Mouse (Mus musculus): ENCODE results near the gene Il6st.

The Il6st gene

DNA sequence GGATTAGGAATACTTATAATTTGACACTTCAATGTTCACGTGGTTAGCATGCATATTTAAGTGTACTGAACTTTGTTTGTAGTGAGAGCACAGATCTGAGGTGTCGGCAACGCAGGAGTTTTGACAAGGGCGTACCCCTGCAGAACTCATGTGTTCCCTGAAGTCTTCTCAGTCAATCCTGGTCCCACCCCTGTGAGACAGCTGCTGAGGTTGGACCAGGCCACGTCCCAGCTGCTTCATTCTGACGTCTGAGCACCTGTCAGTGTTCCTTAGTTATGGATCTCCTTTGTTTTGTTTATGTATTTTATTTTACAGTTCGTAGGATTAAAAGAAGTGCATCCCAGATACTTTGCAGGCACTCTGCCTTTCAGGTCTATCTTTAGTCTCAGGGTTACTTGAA lies 19.1 kb downstream of the Il6st start:
- DNase-seq (ENCODE audit: low spot score), result no peak

DNA sequence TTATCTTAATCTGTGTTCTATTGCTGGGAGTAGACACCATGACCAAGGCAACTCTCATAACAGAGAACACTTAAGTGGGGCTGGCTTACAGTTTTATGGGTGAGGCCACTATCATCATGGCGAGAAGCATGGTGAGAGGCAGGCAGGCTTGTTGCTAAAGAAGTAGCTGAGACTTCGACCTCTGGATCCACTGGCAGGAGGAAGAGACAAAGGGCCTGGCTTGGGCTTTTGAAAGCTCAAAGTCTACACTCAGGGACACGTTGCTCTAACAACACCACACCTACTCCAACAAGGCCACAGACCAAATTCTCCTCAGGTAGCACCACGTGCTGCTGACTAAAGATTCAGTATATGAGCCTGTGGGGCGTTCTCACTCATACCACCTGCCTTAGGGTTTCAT lies 22.4 kb downstream of the Il6st start:
- DNase-seq (ENCODE audit: low spot score), result no peak

GRCm38 (mm10) chr13:112486676-112487075 lies 22.8 kb downstream of the Il6st start:
- no peak for DNase-seq (ENCODE audit: low spot score)

DNA sequence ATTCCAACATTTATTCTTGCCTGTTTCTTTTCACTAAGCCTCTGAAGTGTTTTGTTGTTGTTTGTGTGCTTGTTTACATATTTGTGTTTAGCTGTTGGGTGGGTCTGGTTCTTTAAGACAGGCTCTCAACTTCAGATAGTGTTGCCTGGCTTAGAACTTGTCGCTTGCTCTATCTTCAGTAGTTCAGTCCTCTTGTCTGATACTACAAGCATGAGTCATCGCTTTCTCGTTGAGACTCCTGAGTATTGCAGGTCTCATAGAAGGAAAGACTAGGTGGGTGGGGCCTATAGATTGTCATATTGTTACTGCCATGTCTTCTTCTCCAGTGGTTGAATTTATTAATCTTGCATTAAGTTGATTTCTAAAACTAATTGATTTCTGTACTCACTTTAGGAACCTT lies 26.2 kb downstream of the Il6st start:
- DNase-seq (ENCODE audit: low spot score), result no peak

DNA sequence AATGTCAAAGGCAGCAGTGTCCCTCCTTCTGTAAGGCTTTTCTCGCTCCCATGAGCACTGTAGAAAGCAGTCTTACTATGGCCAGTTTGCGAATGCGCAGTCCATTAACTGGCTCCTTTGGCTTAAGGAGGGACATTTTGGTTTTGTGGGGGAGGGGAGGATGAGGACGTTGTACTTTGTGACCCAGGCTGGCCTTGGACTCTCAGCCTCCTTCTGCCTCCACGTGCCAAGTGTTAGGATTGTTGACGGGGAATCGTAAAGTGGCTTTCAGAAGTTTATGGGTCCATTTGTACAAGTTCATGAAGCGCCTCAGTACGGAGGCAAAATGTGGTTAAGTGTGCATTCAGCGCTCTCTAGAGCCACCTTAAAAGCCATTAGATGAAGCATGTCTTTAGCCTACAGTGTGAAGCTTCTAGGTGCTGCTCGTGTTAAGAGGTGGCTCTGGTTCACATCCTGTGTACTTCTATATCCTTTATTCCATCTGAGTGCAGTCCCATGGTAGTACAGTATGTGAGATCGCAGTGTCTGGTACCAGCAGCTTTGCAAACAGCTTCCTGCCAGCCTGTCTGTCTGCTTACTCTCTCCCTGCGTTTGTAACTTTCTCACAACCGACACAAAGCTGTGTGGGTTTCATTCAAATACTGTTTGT lies 27.9 kb downstream of the Il6st start:
- no peak for DNase-seq (ENCODE audit: low spot score)

- DNase-seq (ENCODE audit: low spot score), result no peak
Observed at GRCm38 (mm10) chr13:112492285-112492678, 28.4 kb downstream of the Il6st start.

DNA sequence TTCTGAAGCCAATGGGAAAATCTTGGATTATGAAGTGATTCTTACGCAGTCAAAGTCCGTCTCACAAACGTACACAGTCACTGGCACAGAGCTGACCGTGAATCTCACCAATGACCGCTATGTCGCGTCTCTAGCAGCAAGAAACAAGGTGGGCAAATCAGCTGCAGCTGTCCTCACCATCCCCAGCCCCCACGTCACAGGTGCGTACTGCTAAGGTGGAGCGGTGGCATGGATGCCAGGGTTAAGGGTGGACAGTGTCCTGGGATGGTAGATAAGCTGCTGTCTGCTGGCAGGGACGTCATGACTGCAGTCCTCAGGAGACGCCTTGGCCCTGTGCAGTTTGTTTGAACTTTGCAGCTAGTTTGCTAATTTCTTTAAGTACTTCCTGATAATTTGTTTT lies 30.7 kb downstream of the Il6st start:
- no peak for DNase-seq (ENCODE audit: low spot score)

DNA sequence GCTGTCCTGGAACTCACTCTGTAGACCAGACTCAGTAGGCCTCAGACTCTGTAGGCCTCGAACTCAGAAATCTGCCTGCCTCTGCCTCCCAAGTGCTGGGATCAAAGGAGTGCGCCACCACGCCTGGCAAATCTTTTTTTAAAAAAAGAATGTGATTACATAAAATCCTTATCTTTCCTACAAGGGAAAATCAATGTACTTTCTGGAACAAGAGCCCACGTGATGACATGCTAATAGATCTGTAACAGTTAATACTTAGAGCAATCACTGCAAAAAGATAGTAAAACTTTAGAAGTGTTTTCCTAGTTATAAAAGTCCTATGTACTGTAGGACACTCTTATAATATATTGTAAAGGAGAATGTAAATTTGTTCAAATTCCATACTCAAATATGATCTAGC lies 36.2 kb downstream of the Il6st start:
- no peak for DNase-seq (ENCODE audit: low spot score)

GRCm38 (mm10) chr13:112500466-112500865 lies 36.6 kb downstream of the Il6st start:
- no peak for DNase-seq (ENCODE audit: low spot score)

GRCm38 (mm10) chr13:112503846-112504245 lies 40.0 kb downstream of the Il6st start:
- DNase-seq (ENCODE audit: low spot score), result no peak

DNA sequence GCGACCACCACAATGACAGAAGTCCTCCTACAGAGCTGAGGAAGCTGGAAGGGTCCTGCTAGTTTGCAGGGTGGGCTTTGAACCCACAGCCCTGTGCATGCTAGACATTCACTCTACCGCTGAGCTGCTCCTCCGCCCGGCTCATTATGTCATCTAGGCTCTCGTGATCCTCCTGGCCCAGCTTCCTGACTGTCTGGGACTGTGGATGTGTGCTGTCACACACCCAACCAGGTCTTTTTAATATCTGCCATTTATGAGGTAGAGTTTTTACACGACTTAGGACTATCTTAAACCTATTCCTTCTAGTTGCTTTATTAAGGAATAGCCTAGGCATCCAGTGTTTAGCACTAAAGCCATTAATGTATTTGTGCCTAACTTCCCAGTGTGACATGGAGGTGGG lies 41.6 kb downstream of the Il6st start:
- no peak for DNase-seq (ENCODE audit: low spot score)

DNA sequence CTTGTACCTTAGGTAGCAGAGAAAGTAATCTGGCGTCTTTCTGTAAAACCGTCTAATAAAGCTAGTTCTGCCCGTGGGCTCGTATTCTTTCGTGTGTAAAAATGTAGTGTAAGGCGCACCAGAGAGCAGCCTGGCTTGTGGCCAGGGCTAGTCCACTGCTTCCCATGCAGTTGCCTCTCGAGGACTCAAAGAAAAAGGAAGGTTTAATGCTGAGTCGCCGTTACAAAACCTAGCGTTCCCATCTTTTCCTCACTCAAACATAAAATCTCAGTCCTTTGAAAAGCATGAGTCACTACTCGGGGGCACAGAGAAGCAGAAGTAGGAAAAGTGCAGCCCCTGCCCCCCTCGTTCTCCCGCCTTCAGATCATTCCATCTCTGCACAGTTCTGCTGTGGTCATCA lies 42.9 kb downstream of the Il6st start:
- peak; percentile 30 for DNase-seq (ENCODE audit: low spot score)

DNA sequence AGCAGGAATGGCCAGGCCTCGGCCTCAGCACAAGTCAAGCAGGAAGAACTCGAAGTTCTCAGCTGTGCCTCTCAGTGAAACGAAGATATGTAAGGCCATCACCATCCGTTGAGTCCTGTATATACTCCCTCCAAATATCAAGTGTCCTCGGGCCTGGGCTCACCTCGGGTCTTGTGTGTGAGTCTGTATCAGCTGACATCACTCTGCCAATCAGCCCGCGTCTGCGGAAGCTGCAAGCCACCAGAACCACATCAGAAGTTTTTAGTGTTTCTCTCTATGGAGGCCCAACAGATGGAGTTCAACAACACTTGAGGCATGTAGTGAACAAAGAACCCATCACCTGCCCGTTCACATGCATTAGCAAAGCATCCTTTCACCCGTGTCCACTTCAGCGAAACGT lies 43.8 kb downstream of the Il6st start:
- DNase-seq (ENCODE audit: low spot score), result no peak

DNA sequence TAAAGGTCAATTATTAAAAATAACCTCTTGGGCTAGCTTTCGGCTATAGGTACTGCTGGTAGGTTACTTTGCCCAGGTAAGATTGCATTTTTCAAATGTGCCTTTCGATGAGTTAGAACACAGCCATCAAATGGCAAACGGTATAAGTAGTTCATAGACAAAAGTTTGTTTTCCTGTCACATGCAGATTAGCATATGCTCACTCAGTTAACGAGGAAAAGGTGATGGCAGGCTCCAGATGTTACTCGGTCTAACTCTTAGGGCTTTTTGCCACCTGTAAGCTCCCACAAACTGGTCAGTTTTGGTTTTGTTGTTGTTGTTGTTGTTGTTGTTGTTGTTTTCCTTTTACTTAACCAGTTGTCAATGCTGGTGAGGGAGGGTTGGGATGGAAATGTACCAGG lies 44.6 kb downstream of the Il6st start:
- DNase-seq (ENCODE audit: low spot score), result no peak

DNA sequence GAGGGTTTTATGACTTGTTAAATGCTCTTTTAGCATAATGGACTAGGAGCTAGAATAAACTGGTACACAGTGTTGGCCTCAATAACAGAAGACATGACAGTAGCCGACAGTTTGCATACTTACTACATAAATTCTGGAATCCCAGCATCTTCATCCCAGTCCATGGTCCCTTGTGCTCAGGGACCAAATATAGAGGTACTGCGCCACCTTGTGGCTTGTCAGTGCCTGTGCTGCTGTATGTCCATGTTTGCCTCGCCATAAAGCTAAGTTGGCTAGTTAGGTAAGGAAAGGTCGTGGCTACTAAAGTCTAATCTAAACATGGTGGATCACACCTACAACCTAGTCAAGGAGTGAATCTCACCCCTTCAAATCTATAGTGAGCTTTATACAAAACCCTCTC lies 45.6 kb downstream of the Il6st start:
- DNase-seq (ENCODE audit: low spot score), result peak; percentile 64

GRCm38 (mm10) chr13:112510437-112511212 lies 46.8 kb downstream of the Il6st start:
- DNase-seq (ENCODE audit: low spot score), result no peak

DNA sequence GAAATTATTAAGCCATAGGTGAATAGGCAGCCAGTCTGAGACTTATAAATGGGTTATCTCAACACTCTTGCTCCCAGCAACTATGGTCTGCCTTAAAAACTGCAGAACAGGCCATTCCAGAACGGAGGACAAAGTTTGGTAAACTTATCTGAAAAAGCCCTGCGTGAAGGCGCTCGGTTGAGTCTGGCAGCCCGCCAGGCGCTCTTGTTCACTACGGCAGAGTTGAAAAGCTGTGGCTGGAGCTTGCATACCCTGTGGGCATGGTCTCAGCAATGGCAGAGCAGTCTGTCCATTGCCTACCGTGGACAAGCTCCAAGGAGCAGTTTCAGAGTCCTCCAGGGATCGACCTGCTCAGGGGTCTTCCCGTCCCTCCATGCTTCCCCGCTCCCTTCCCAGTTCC lies 47.4 kb downstream of the Il6st start:
- no peak for DNase-seq (ENCODE audit: low spot score)

DNA sequence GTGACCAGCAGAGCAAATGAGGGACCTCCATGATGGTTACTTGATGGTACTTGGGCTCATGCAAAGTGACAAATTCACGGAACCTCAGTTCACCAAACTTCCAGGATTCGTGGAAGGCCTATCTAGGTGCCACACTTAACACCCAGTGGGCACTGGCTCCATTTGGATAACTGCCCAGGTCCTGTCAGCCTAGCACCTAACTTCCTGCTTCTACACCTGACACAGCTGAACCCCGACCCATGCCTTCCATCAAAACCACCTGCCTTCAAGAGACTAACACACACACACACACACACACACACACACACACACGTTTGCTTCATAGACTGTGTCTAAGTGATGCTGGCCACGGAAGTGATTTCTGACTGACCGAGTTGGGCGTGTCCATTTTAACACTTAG lies 47.9 kb downstream of the Il6st start:
- DNase-seq (ENCODE audit: low spot score), result no peak

DNA sequence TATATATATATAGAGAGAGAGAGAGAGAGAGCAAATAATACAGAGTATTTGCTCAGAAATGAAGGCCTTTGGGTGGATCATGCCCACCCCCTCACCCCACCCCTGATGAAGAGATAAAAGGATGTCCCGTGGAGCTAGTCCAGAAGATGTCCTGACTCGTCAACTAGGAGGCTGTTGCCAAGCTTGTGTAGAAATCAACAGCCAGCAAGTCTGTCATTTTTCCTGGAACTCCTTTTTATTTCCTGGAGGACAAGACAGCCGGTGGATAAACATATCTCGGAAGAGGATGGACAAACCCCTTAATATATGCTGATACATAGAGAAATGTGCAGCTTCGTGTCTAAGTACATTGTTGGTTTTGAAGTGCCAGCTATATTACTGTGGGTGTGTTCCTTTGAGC lies 49.0 kb downstream of the Il6st start:
- no peak for DNase-seq (ENCODE audit: low spot score)

DNA sequence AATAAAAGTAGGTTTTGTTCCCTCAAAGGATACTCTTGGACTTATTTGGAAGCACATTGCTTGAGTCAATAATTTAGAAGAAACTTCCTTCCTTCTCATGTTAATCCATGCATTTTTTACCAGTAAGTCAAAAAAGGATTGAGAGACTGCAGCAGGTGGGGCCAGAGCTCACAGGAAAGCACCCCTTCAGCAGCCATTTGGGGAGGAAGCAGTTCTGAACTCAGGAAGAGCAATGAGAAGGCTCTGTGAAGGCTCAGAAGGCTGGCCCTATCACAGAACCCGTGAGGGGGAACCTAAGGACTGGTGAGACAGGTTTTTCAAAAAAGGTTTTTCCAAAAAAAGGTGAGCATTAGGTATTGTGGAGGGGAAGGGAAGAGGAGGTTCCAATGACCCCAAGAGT lies 50.7 kb downstream of the Il6st start:
- no peak for DNase-seq (ENCODE audit: low spot score)

GRCm38 (mm10) chr13:112522261-112522660 lies 58.4 kb downstream of the Il6st start:
- no peak for DNase-seq (ENCODE audit: low spot score)

GRCm38 (mm10) chr13:112522896-112523295 lies 59.0 kb downstream of the Il6st start:
- no peak for DNase-seq (ENCODE audit: low spot score)

GRCm38 (mm10) chr13:112523346-112523970 lies 59.6 kb downstream of the Il6st start:
- no peak for DNase-seq (ENCODE audit: low spot score)

DNA sequence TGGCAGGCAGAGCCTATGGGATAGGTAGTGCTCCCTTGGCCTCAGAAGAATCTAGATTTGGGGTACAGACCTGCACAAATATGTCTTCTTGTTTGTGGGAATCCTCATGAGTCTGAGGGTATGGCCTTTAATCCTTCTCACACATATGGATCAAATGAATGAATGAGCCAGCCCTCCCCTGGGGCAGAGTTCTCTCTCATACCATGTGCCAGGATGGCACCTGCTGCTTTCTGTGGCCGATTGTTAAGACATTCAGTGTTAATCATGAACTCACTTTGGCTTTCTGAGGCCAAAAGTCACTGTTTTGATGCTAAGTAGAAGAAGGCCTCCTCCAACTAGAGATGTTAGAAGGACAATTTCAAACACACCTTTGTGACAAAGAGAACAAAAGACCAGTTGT lies 63.3 kb downstream of the Il6st start:
- DNase-seq (ENCODE audit: low spot score), result no peak
